Mouse (Mus musculus): ENCODE measurements around the gene Kirrel. TPM values are rescaled to one million over a fixed set of nuclear protein-coding genes. Genes with fewer than 3 reads are reported as not detected.

Gene Kirrel
- polyA plus RNA-seq, 1 experiment from 2014 or later = 3.5 TPM

DNA sequence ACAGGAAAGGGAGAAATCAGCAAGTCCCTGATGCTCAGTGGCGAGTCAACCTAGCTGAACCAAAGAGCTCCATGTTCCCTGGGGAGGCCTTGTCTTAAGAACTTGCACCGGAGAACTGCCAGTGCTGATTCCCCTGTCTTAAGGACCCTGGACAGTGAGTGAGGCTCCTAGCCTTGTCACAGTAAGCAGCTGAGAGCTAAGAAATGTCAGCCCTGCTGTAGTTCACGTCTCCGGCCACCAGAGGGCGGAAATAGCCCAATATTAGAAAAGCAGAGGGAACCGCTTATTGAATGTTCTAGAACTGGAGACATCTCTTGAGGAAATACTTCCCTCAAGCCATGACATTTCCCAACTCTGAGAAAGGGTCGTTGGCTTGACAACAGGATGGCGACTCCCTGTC lies 141.2 kb downstream of the Kirrel start:
- H3K4me1 ChIP-seq (ENCODE audit: insufficient read depth, low read depth, low read length) = no peaks in the 10 kb centered on the region
- no peaks in the 10 kb centered on the region for H3K9me3 ChIP-seq (ENCODE audit: low read length)
- no peak overlapping the region for H3K9ac ChIP-seq (replicated peaks; ENCODE audit: low read depth)
- H3K4me2 ChIP-seq (replicated peaks; ENCODE audit: low read depth, low read length) = no peak overlapping the region
- H3K27me3 ChIP-seq (replicated peaks; ENCODE audit: insufficient read depth, low read length) = no peaks in the 10 kb centered on the region
- ATAC-seq (peak; percentile 32; the same call in 1 of the 2 replicates), DNase-seq (ENCODE audit: low spot score) (peak; percentile 78)
- no peaks in the 10 kb centered on the region for H3K36me3 ChIP-seq (ENCODE audit: insufficient read depth, low read length)
- WGBS = 15% methylated on average over 8 of the region's 8 CpGs
- H3K4me3 ChIP-seq (ENCODE audit: low read depth, low read length) = no peak overlapping the region
- TF ChIP-seq EP300 (IDR thresholded peaks at IDR 0.05) = no peak
- TF ChIP-seq CTCF (IDR thresholded peaks at IDR 0.05) = peak; percentile 93
- H3K27ac ChIP-seq (ENCODE audit: low read length) = no peak overlapping the region

DNA sequence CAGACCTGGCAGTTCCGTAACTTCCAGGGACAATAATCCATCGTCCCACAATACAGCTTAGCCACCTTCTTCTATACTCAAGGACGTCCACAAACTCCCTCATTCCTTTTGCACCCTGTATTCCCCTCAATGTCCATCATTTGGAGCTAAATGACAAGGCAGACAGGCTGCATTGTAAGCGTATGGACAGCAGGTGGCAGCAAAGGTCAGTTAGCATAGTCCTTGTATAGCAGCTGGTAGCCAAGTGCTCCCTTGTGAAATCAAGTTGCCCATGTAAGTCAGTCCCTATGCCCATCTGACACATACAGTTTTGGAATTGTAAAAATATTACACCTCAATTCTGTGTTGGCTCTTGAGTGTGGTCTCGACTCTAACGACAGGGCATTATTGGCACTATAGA lies 143.7 kb downstream of the Kirrel start:
- Histone ChIP-seq H3K9ac (replicated peaks; ENCODE audit: low read depth) (no peak overlapping the region), H3K36me3 (ENCODE audit: insufficient read depth, low read length) (no peaks in the 10 kb centered on the region), H3K27ac (ENCODE audit: low read length) (no peak overlapping the region), H3K4me3 (ENCODE audit: low read depth, low read length) (no peak overlapping the region), H3K27me3 (replicated peaks; ENCODE audit: insufficient read depth, low read length) (no peaks in the 10 kb centered on the region), H3K4me1 (ENCODE audit: insufficient read depth, low read depth, low read length) (no peaks in the 10 kb centered on the region), H3K4me2 (replicated peaks; ENCODE audit: low read depth, low read length) (no peak overlapping the region), H3K9me3 (ENCODE audit: low read length) (no peaks in the 10 kb centered on the region)
- TF ChIP-seq EP300 (IDR thresholded peaks at IDR 0.05) (no peak), CTCF (IDR thresholded peaks at IDR 0.05) (peak; percentile 95)
- DNase-seq (ENCODE audit: low spot score) (peak; percentile 81), ATAC-seq (peak; percentile 21; the same call in 1 of the 2 replicates)
- 23% methylated on average over 6 of the region's 6 CpGs for WGBS

Other genes with a start within 250 kb of the Kirrel start
- 20.0 and 25.1 TPM in 2 replicates for gene Cd1d1, start 175.3 kb downstream of the Kirrel start, polyA plus RNA-seq (2015; fragmentation: Nextera tagmentation; extraction: Ambion mirVana)
- gene Fcrls, start 89.0 kb upstream of the Kirrel start, polyA plus RNA-seq (2015; fragmentation: Nextera tagmentation; extraction: Ambion mirVana) = 7.6 and 9.0 TPM in 2 replicates
- 0.25 and 0.27 TPM in 2 replicates for gene Cd5l, start 183.1 kb upstream of the Kirrel start, polyA plus RNA-seq (2015; fragmentation: Nextera tagmentation; extraction: Ambion mirVana)
- 0.35 and 0.60 TPM in 2 replicates for gene Fcrl1, start 201.6 kb upstream of the Kirrel start, polyA plus RNA-seq (2015; fragmentation: Nextera tagmentation; extraction: Ambion mirVana)

Data from lung, postnatal 0 days (tissue).